Mouse (Mus musculus) spleen, adult 2 months (tissue): ENCODE measurements around the gene Il27.

Experiments used
- CTCF ChIP-seq: fragments of 200-500 bp; IDR thresholded peaks from 2 replicates; pipeline ENCODE4 v1.5.1; 2011; ENCODE audit warnings: mild to moderate bottlenecking, inconsistent platforms; ENCODE audit not compliant: insufficient read depth, insufficient read length, insufficient replicate concordance; ENCODE audit errors: extremely low read depth
- POLR2A ChIP-seq: fragments of 200-500 bp; IDR thresholded peaks from 2 replicates; pipeline ENCODE4 v1.6.1; 2011; ENCODE audit warnings: low read depth, low read length, inconsistent platforms

DNA sequence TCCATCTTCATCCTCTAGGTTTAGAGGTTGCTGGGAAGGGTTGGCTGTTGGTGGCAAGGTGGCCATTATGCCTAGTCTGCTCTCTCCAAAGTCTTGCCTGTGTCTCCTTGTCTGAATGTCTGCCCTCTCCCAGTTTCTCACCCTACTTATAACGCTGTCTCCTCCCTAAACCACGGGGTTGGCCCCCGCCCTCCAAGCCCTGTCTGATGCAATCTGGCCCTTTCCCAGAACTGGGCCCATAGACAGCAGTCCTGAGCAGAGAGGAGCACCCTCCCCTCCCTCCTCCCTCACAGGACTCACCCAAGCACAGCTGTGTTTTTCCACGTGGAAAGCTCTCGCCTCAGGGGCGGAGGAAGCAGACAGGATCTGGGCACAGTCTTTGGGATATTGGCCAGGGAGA is 30.6 kb upstream of the Il27 start:
- TF ChIP-seq POLR2A (no peak), CTCF (no peak)
